ENCODE assay signal across 17 mouse cellular contexts in the genomic region with DNA sequence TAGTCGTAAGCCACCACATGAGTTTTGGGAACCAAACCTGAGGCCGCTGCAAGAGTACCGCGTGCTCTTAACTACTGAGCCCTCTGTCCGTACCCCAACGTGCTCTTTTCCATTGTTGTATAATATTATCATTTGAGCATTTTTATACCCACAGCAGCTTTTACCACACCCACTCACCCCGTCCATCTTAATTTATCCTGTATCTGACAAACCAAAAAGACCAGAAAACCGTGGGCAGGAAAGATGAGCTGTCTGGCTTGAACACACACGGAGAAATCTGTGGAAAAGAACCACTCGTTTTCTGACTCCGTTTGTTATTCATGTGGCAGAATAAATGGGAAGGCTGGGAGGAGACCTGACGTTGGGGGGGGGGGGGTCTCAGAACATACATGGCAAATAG. TPM values are rescaled to one million over a fixed set of nuclear protein-coding genes. Genes with fewer than 3 reads are reported as not detected.
A peak's percentile ranks its signal among the peaks of the same experiment; 100 is the strongest.
DNase-seq lines count a peak whose midpoint lies in the region; TF ChIP-seq lines count a peak whose summit lies in the region.
"Had no signal": no experiment of that assay in that cellular context is flagged by ENCODE, and none has a peak within 500 bp of the region (broad histone marks: within the 10 kb centered on the region; RNA-seq: fewer than 3 reads in every experiment).

No protein-coding gene starts in this region.

- no peak overlapping the region for H3K27ac ChIP-seq in left cerebral cortex, adult 2 months
- H3K27ac ChIP-seq: embryonic facial prominence, embryonic 10.5 days; forebrain, embryonic 13.5 days; heart, embryonic 13.5 days had no signal

- TF ChIP-seq CTCF in left cerebral cortex, adult 2 months (IDR thresholded peaks at IDR 0.05): no peak

- DNase-seq in layer of hippocampus, adult 11-12 months (ENCODE audit: low spot score): peak; percentile 39
- no peak for DNase-seq in layer of hippocampus, postnatal 14 days (ENCODE audit: low spot score in 2 of 2)
- peak; percentile 35 to 82 for DNase-seq in left cerebral cortex, postnatal 25 days (ENCODE audit: low spot score in 2 of 2)
- DNase-seq in left cerebral cortex, adult 2 months (ENCODE audit: extremely low spot score in 1 of 2, low spot score in 2 of 2): no peak
- DNase-seq in brain, adult 2 months (ENCODE audit: low read depth, low spot score): peak; percentile 80
- peak; percentile 79 for DNase-seq in telencephalon, adult 2 months (ENCODE audit: low read depth, low spot score)
- DNase-seq: adrenal gland, postnatal 25 days; cerebellum, adult 2 months; cerebellum, postnatal 10 days; forebrain, postnatal 0 days; gastrocnemius, postnatal 36 days; heart, adult 11 months; heart, postnatal 36 days had no signal

- intact Hi-C loops in left cerebral cortex, postnatal 25 days (cut with DNase I): no loop called here
- intact Hi-C loops in left cerebral cortex, adult 2 months (cut with DNase I): no loop called here

- no peak overlapping the region for H3K4me3 ChIP-seq in left cerebral cortex, adult 2 months
- H3K4me3 ChIP-seq: embryonic facial prominence, embryonic 10.5 days; forebrain, embryonic 13.5 days; heart, embryonic 13.5 days had no signal

RNA-seq across cellular contexts. Expression of a gene that starts 6.3 kb away (rescaled TPM):
- total RNA-seq in layer of hippocampus, postnatal 14 days (2021): 10 to 100 TPM; 12.7 to 13.5 TPM
- 10 to 100 TPM; 12.6 to 13.5 TPM for total RNA-seq in left cerebral cortex, postnatal 25 days (2021)
- 10 to 100 TPM; 13.2 to 14.5 TPM for total RNA-seq in left cerebral cortex, adult 2 months (2021)

RNA-seq across cellular contexts. Expression of a gene that starts 6.6 kb away (rescaled TPM):
- total RNA-seq in layer of hippocampus, postnatal 14 days (2021): 10 to 100 TPM; 24.5 to 24.7 TPM
- 10 to 100 TPM; 27.9 to 28.2 TPM for total RNA-seq in left cerebral cortex, postnatal 25 days (2021)
- 10 to 100 TPM; 31.2 to 31.4 TPM for total RNA-seq in left cerebral cortex, adult 2 months (2021)

RNA-seq across cellular contexts. Expression of a gene that starts 19.3 kb away (rescaled TPM):
- total RNA-seq in layer of hippocampus, postnatal 14 days (2021): not detected
- total RNA-seq in left cerebral cortex, postnatal 25 days (2021): under 1 TPM in 1 of 2 experiments, not detected in 1; 0.44 TPM
- not detected for total RNA-seq in left cerebral cortex, adult 2 months (2021)
- total RNA-seq: forebrain, postnatal 0 days; gastrocnemius, adult 8-10 months; gastrocnemius, postnatal 36 days; heart, postnatal 36 days had no signal

RNA-seq across cellular contexts. Expression of a gene that starts 40.6 kb away (rescaled TPM):
- total RNA-seq in layer of hippocampus, postnatal 14 days (2021): 10 to 100 TPM; 22.0 to 27.0 TPM
- 10 to 100 TPM; 11.4 to 13.9 TPM for total RNA-seq in left cerebral cortex, postnatal 25 days (2021)
- total RNA-seq in left cerebral cortex, adult 2 months (2021): 10 to 100 TPM; 12.4 to 13.3 TPM

RNA-seq across cellular contexts. Expression of a gene that starts 41.5 kb away (rescaled TPM):
- 10 to 100 TPM; 42.5 to 46.2 TPM for total RNA-seq in layer of hippocampus, postnatal 14 days (2021)
- total RNA-seq in left cerebral cortex, postnatal 25 days (2021): 10 to 100 TPM; 43.7 to 44.0 TPM
- total RNA-seq in left cerebral cortex, adult 2 months (2021): 10 to 100 TPM; 50.3 to 52.3 TPM

Comparison
In these comparisons a context has a peak if more than half of its experiments do, and no peak if none do; other contexts are left out.
1. DNase-seq: peak in layer of hippocampus, adult 11-12 months (single experiment), left cerebral cortex, postnatal 25 days (2 of 2), brain, adult 2 months (single experiment) and telencephalon, adult 2 months (single experiment); none in layer of hippocampus, postnatal 14 days (0 of 2) and left cerebral cortex, adult 2 months (0 of 2).